Mouse (Mus musculus) forebrain, embryonic 16.5 days (tissue): ENCODE measurements around the gene Grip1. TPM values are rescaled to one million over a fixed set of nuclear protein-coding genes. Genes with fewer than 3 reads are reported as not detected.

Experiments
- ATAC-seq: fragments of 200-750 bp; cut with Nextera tagmentation; 2 replicates; pipeline ENCODE4 v1.8.0; 2017; ENCODE audit warnings: mild to moderate bottlenecking, moderate library complexity
- H3K27ac ChIP-seq: fragments of 300-500 bp; sonication (generic); 2 replicates; pipeline ENCODE4 v1.5.1; 2014; ENCODE audit warnings: low read length, control low read depth
- H3K27me3 ChIP-seq: fragments of 300-500 bp; sonication (generic); replicated peaks from 2 replicates; pipeline ENCODE4 v1.6.1; 2014; ENCODE audit warnings: low read length; ENCODE audit not compliant: control insufficient read depth, insufficient read depth
- H3K36me3 ChIP-seq: fragments of 300-500 bp; sonication (generic); 2 replicates; pipeline ENCODE4 v1.6.1; 2014; ENCODE audit not compliant: control insufficient read depth, insufficient read depth
- H3K4me1 ChIP-seq: fragments of 300-500 bp; sonication (generic); replicated peaks from 2 replicates; pipeline ENCODE4 v1.6.1; 2014; ENCODE audit warnings: low read length; ENCODE audit not compliant: control insufficient read depth, insufficient read depth
- H3K4me2 ChIP-seq: fragments of 300-500 bp; sonication (generic); 2 replicates; pipeline ENCODE4 v1.6.1; 2014; ENCODE audit warnings: mild to moderate bottlenecking, low read length, control low read depth
- H3K4me3 ChIP-seq: fragments of 300-500 bp; sonication (generic); replicated peaks from 2 replicates; pipeline ENCODE4 v1.5.1; 2014; ENCODE audit warnings: mild to moderate bottlenecking, low read length, control low read depth
- H3K9ac ChIP-seq: fragments of 300-500 bp; sonication (generic); replicated peaks from 2 replicates; pipeline ENCODE4 v1.6.1; 2014; ENCODE audit warnings: low read depth, low read length, control low read depth
- H3K9me3 ChIP-seq: fragments of 300-500 bp; sonication (generic); 2 replicates; pipeline ENCODE4 v1.6.1; 2016; ENCODE audit warnings: low read length; ENCODE audit not compliant: control insufficient read depth
- WGBS: fragments of 180-500 bp; shearing (Covaris S2); extraction: QIAGEN DNeasy Blood & Tissue Kit; methylation state at CpG from one replicate; pipeline ENCODE4 v1.1.7; 2014; 5-methylcytosine and 5-hydroxymethylcytosine counted together
- polyA plus RNA-seq: library from polyadenylated mRNA; unstranded; fragments of >200 nt; fragmentation: Nextera tagmentation; extraction: Ambion mirVana; gene quantifications from 2 replicates; pipeline ENCODE4 v1.2.1, GENCODE M21; 2015

The Grip1 gene
- polyA plus RNA-seq, 1 experiment from 2014 or later, result 20.1 TPM

GRCm38 (mm10) chr10:120061238-120062130 lies 607.9 kb downstream of the Grip1 start:
- ATAC-seq, result no peak
- no peaks in the 10 kb centered on the region; the same call in 1 of the 2 replicates for H3K36me3 ChIP-seq

DNA sequence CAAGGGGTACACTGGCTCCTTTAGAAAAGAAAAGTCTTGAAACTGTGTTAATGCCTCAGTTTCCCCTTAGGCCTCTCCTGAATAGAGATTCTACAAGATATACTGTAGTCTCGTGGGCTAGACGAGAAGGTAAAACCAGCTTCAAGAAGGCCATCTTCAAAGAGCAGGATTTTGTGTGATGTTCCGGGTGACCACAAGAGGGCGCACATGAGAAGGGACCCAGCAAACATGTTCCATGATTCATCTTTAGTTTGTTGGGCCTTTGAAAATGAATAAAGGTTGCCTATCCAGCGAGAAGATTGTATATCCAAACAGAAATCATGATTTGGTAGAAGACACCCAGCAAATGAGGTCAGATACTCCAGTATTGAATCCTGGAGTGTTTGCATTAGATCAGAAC lies 610.8 kb downstream of the Grip1 start:
- H3K4me3 ChIP-seq, result no peak overlapping the region
- H3K9me3 ChIP-seq, result no peaks in the 10 kb centered on the region
- H3K4me2 ChIP-seq, result no peak overlapping the region
- no peaks in the 10 kb centered on the region for H3K27me3 ChIP-seq
- no peak for ATAC-seq
- WGBS, result 22% methylated on average over 5 of the region's 5 CpGs
- no peak overlapping the region for H3K9ac ChIP-seq
- no peaks in the 10 kb centered on the region for H3K36me3 ChIP-seq
- H3K4me1 ChIP-seq, result no peaks in the 10 kb centered on the region
- H3K27ac ChIP-seq, result no peak overlapping the region

More at GRCm38 (mm10) chr10:120061238-120062130, 607.9 kb downstream of the Grip1 start:
- Histone ChIP-seq H3K27ac (no peak overlapping the region), H3K9me3 (no peaks in the 10 kb centered on the region), H3K27me3 (no peaks in the 10 kb centered on the region), H3K9ac (no peak overlapping the region), H3K4me1 (no peaks in the 10 kb centered on the region), H3K4me3 (no peak overlapping the region), H3K4me2 (no peak overlapping the region)
- 90% methylated on average over 24 of the region's 24 CpGs for WGBS

GRCm38 (mm10) chr10:120066319-120066718 lies 612.7 kb downstream of the Grip1 start:
- no peak for ATAC-seq
- 81% methylated on average over 10 of the region's 10 CpGs for WGBS
- no peaks in the 10 kb centered on the region for H3K4me1 ChIP-seq

DNA sequence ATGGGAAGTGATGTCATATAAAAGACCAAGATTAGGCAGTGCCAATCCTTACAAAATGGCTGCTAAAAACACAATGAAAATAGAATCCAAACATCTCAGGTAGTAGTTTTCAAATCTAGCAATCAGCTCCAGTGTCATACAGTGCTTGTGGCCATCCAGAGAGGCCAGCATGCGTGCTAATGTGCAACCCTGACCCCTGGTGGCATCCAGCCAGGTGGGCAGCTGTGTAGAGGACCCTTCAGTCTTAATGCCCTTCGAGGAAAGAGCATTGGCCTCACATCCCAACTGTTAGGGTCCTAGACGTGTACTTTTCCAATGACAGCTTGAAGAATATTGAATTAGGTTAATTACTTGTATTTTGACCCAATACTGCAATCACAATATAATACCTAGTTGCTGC lies 624.2 kb downstream of the Grip1 start:
- H3K27ac ChIP-seq, result no peak overlapping the region
- no peak for ATAC-seq
- no peaks in the 10 kb centered on the region for H3K9me3 ChIP-seq
- peaks cover 24% of the 10 kb centered on the region for H3K36me3 ChIP-seq
- WGBS, result 86% methylated on average over 3 of the region's 3 CpGs
- H3K4me2 ChIP-seq, result no peak overlapping the region
- H3K4me3 ChIP-seq, result no peak overlapping the region
- no peaks in the 10 kb centered on the region for H3K27me3 ChIP-seq
- H3K9ac ChIP-seq, result no peak overlapping the region
- H3K4me1 ChIP-seq, result no peaks in the 10 kb centered on the region

More at GRCm38 (mm10) chr10:120066319-120066718, 612.7 kb downstream of the Grip1 start:
- no peaks in the 10 kb centered on the region for H3K27me3 ChIP-seq
- H3K27ac ChIP-seq, result no peak overlapping the region
- H3K9ac ChIP-seq, result no peak overlapping the region
- no peak overlapping the region for H3K4me2 ChIP-seq
- no peaks in the 10 kb centered on the region for H3K36me3 ChIP-seq
- H3K9me3 ChIP-seq, result no peaks in the 10 kb centered on the region
- H3K4me3 ChIP-seq, result no peak overlapping the region

- no peak overlapping the region for H3K27ac ChIP-seq
- no peak overlapping the region for H3K9ac ChIP-seq
- no peak overlapping the region for H3K4me3 ChIP-seq
- no peaks in the 10 kb centered on the region for H3K27me3 ChIP-seq
- ATAC-seq, result no peak
- WGBS, result 91% methylated on average over 12 of the region's 12 CpGs
- peaks cover 10% of the 10 kb centered on the region for H3K36me3 ChIP-seq
- no peaks in the 10 kb centered on the region for H3K4me1 ChIP-seq
- no peak overlapping the region for H3K4me2 ChIP-seq
- no peaks in the 10 kb centered on the region for H3K9me3 ChIP-seq
These were observed 638.9 kb downstream of the Grip1 start for GRCm38 (mm10) chr10:120092548-120092947.

DNA sequence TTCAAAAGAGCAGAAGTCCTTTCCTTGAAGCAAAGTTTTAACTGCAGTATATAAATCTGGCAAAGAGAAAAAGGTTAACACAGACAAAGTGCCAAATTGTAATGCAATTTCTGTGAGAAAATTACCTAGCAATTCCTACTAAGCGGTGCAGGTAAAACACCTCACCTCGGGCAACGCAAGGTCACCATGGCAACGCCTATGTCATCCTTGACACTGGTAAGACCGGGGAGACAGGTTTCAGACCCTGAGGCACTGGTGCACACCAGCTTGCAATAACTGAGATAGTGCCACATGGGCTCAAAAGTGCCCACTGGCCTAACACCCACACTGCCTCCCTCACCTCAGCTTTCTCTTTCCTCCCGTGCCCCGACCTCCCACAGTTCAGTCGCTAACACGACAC lies 641.5 kb downstream of the Grip1 start:
- no peak overlapping the region for H3K4me3 ChIP-seq
- H3K27me3 ChIP-seq, result no peaks in the 10 kb centered on the region
- H3K36me3 ChIP-seq, result peaks cover 10% of the 10 kb centered on the region
- no peaks in the 10 kb centered on the region for H3K4me1 ChIP-seq
- no peak overlapping the region for H3K4me2 ChIP-seq
- H3K27ac ChIP-seq, result no peak overlapping the region
- no peaks in the 10 kb centered on the region for H3K9me3 ChIP-seq
- WGBS, result 91% methylated on average over 9 of the region's 9 CpGs
- no peak overlapping the region for H3K9ac ChIP-seq
- ATAC-seq, result no peak

DNA sequence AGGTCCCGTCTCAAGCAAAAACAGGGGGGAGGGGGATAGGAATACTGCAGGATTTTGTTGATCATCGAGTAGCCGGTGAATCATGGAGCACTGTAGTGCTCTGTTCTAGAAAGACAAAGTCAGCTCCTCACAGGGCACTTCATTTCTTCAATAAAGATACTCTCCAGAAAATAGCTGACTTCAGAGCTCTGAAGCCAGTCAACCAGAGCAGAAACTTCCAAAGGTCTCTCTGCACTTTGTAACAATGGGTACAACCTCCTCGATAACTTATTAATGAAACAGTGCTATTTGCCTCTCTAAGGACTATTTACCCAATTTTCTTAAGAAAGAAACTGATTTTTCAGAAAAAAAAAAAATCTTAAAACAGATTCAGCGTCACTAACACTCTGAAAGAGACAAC lies 642.1 kb downstream of the Grip1 start:
- 97% methylated on average over 5 of the region's 5 CpGs for WGBS
- no peak overlapping the region for H3K27ac ChIP-seq

DNA sequence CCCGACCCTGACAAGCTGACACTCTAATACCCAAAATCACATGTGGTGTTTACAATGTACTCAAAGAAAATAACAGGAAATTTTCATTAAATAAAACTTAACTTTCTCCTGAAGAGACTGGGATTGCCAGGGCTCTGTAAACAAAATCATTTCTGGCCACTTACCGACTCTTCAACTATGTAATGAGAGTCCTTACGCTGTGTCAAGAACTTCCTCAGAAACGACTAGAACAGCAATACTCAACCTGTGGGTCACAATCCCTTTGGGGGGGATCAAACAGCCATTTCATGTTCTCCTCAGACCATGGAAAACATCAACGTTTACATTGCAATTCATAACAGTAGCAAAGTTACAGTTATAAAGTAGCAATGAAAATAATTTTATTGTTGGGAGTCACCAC lies 643.9 kb downstream of the Grip1 start:
- WGBS, result 93% methylated on average over 5 of the region's 5 CpGs

More for the DNA sequence above, 642.1 kb downstream of the Grip1 start:
- Histone ChIP-seq H3K9ac (no peak overlapping the region), H3K4me2 (no peak overlapping the region), H3K27me3 (no peaks in the 10 kb centered on the region), H3K4me1 (no peaks in the 10 kb centered on the region), H3K4me3 (no peak overlapping the region), H3K9me3 (no peaks in the 10 kb centered on the region), H3K36me3 (peaks cover 10% of the 10 kb centered on the region)
- ATAC-seq, result no peak

GRCm38 (mm10) chr10:120100806-120101205 lies 647.2 kb downstream of the Grip1 start:
- Histone ChIP-seq H3K36me3 (no peaks in the 10 kb centered on the region; the same call in 1 of the 2 replicates), H3K4me1 (no peaks in the 10 kb centered on the region), H3K27ac (no peak overlapping the region), H3K9me3 (no peaks in the 10 kb centered on the region), H3K27me3 (no peaks in the 10 kb centered on the region), H3K9ac (no peak overlapping the region), H3K4me2 (no peak overlapping the region), H3K4me3 (no peak overlapping the region)
- WGBS, result 74% methylated on average over 1 of the region's 1 CpGs
- ATAC-seq, result no peak

More for the DNA sequence above, 643.9 kb downstream of the Grip1 start:
- Histone ChIP-seq H3K36me3 (peaks cover 10% of the 10 kb centered on the region), H3K4me1 (no peaks in the 10 kb centered on the region), H3K4me2 (no peak overlapping the region), H3K4me3 (no peak overlapping the region), H3K27me3 (no peaks in the 10 kb centered on the region), H3K27ac (no peak overlapping the region), H3K9me3 (no peaks in the 10 kb centered on the region), H3K9ac (no peak overlapping the region)
- ATAC-seq, result no peak
